Mouse (Mus musculus) layer of hippocampus, adult 8-10 months (tissue): ENCODE data around the gene Hps4. TPM values are rescaled to one million over a fixed set of nuclear protein-coding genes. Genes with fewer than 3 reads are reported as not detected.

Experiments used
- DNase-seq, 2 experiments: peaks; one replicate each; pipeline ENCODE4 v3.0.0; 2022; ENCODE audit warnings: low spot score in 2 of 2
- total RNA-seq, 4 experiments: library from RNA; stranded (reverse); gene quantifications; 2 replicates each; pipeline ENCODE4 v1.2.4; 2022

Gene Hps4
- total RNA-seq, 4 experiments from 2014 or later: 37.3 to 45.1 (median 39.2) TPM

DNA sequence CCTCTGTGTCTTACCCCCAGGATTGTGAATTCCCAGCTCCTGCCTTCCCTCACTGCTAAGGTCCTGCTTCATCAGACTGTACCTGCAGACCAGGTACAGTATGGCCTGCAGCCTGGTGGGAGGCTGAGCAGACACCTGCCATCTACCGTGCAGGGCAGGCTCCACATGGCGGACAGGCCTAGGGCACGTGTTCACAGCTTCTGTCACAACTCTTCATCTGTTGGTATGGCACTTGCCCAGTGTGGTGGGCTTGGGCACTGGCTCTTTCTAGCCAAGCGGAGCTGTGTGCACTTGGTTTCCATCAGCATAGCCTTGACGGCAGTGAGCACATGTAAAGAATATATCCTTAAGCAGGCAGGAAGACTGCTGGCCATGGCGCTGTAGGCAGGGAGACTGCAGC, 24.0 kb downstream of the Hps4 start:
- no peak for DNase-seq

DNA sequence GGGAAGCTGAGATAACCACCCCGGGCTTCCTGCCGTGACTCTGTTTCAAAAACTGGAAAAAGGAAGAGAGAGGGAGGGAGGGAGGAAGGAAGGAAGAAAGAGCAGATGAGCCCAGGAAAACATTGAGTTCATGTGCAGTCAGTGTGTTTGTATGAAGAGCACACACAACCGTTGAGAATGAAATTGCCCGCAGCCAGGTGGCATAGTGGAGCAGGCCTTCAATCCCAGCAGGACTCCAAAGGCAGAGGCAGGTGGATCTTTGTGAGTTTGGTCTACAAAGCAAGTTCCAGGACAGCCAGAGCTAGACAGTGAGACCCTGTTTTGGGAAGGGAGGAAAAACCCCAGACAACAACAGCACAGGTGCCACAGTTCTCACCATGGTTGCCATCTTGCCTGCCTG, 24.5 kb downstream of the Hps4 start:
- no peak for DNase-seq

GRCm38 (mm10) chr5:112367929-112368328, 25.0 kb downstream of the Hps4 start:
- no peak for DNase-seq

DNA sequence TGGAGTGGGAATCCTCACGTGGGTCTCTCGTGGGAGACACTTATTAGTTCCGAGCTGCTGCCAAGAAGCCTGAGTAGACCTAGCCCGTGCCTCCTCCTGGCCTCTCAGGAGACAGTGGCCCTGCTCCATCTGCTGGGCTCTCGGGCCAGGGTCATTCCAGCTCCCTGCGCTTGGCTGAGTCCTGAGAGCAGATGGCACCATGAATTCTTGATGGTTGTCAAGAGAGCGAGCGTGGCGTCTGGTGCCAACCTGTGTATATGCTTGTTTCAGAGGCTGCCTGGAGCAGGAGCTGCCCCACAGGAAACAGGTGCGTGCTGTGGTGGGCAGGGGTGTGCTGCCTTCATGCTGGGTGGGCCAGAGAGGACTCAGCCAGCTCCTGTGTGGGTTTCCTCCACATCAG, 25.8 kb downstream of the Hps4 start:
- DNase-seq: no peak

- DNase-seq: no peak
Observed at GRCm38 (mm10) chr5:112369326-112369725, 26.4 kb downstream of the Hps4 start.

DNA sequence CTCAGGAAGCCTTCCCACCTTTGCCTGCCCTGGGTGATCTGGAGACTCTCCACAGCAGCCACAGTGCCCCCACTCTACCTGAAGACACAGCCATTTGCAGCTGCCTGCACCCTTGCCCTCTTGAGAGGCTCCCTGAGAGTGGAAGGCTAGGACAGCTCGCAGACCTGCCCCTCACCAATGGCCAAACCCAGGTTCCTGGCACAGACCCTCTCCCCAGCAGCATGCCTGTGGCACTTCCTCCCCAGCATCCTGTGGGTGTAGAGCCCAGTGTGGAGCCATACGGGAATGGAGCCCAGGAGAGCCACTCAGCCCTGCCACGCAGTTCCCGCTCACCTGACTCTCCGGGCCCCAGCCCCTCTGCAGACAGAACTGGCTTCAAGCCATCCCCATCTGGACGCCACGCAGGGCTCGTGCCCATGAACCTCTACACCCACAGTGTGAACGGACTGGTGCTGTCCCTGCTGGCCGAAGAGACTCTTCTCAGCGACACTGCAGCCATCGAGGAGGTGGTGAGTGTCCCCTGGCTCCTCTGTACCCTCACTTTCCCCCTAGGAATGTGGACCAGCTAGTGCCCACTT, 27.4 kb downstream of the Hps4 start:
- no peak for DNase-seq

GRCm38 (mm10) chr5:112371933-112372332, 29.1 kb downstream of the Hps4 start:
- peak; percentile 83 to 87 for DNase-seq

- no peak for DNase-seq
Observed at GRCm38 (mm10) chr5:112376111-112376510, 33.2 kb downstream of the Hps4 start.

GRCm38 (mm10) chr5:112377380-112377779, 34.5 kb downstream of the Hps4 start:
- DNase-seq: no peak

- no peak for DNase-seq
Observed at GRCm38 (mm10) chr5:112378716-112379115, 35.8 kb downstream of the Hps4 start.

DNA sequence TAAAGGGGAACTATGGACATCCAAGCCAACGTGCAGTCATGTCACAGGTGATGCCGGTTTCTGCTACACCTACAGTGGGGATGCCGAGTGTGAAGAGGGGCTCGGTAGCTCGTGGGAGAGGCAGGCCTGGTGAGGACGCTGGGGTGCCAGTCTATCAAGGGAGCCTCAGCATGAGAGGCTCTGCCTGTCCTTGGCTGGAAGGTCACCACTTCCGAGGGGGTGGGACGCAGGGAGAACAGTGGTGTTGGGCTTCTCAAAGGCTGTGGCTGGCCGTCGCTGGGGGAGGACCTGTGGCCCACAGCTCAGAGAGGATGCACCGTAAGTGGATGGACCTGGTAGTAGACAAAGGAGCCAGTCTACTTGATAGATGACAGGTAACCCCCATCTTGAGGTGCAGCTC, 38.3 kb downstream of the Hps4 start:
- no peak for DNase-seq

- no peak for DNase-seq
Observed at GRCm38 (mm10) chr5:112382042-112382441, 39.2 kb downstream of the Hps4 start.

GRCm38 (mm10) chr5:112382641-112383330, 39.9 kb downstream of the Hps4 start:
- peak; percentile 68 to 71 for DNase-seq

- DNase-seq: no peak
Observed at GRCm38 (mm10) chr5:112384805-112385472, 42.1 kb downstream of the Hps4 start.

GRCm38 (mm10) chr5:112385973-112386372, 43.1 kb downstream of the Hps4 start:
- DNase-seq: no peak

- DNase-seq: no peak
Observed at GRCm38 (mm10) chr5:112389352-112389751, 46.5 kb downstream of the Hps4 start.

DNA sequence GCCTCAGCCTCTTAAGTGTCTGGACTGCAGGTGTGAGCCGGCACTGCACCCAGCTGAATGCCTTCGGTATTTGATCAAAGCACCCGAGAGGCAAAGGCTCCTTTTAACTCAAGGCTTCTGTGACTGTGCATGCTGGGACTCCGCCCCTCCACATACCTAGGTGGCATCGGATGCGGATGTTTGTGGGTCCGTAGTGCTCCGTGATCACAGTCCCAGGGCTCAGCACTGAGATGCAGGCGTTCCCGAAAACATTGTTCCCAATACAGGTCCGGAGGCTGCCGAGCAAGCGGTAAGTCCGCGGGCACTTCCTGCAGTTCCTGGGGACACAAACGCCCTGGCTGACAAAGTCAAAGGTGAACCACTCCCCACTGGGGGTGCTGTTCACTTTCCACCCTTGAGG, 48.1 kb downstream of the Hps4 start:
- no peak for DNase-seq

- no peak for DNase-seq
Observed at GRCm38 (mm10) chr5:112391676-112392323, 48.9 kb downstream of the Hps4 start.

- DNase-seq: no peak
Observed at GRCm38 (mm10) chr5:112393741-112394414, 51.0 kb downstream of the Hps4 start.

DNA sequence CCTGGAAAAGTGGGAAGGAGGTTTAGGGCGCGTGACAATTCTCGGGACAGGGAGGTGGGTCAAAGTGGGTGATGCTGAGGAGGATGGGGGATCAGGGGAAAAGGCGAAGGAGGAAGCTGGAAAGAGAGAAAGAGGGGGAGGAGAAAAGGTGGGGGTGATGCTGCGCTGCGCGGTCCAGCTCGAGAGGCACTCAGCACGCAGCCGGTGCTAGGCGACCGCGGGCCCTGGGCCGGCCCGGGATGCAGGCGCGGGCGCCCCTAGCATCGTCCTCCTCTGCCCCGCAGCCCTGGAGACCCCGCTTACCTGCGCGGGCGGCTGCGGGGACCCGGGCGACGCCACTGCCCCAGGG, 51.5 kb downstream of the Hps4 start:
- no peak for DNase-seq

GRCm38 (mm10) chr5:112394779-112395443, 52.0 kb downstream of the Hps4 start, which contains the start of gene Asphd2:
TSS of gene Asphd2 (minus strand) at chr5:112394866.
- peak; percentile 83 to 84 for DNase-seq
